Mouse (Mus musculus) midbrain, embryonic 13.5 days (tissue): ENCODE measurements around the gene Knl1. TPM values are rescaled to one million over a fixed set of nuclear protein-coding genes. Genes with fewer than 3 reads are reported as not detected.

Experiments
- ATAC-seq: fragments of 200-750 bp; cut with Nextera tagmentation; 2 replicates; pipeline ENCODE4 v1.8.0; 2017; ENCODE audit warnings: mild to moderate bottlenecking, moderate TSS enrichment, moderate library complexity
- H3K27ac ChIP-seq: fragments of 300-500 bp; sonication (generic); 2 replicates; pipeline ENCODE4 v1.5.1; 2015; ENCODE audit warnings: inconsistent platforms, mild to moderate bottlenecking, moderate library complexity
- H3K27me3 ChIP-seq: fragments of 300-500 bp; sonication (generic); 2 replicates; pipeline ENCODE4 v1.6.1; 2015; ENCODE audit warnings: mild to moderate bottlenecking, inconsistent platforms
- H3K36me3 ChIP-seq: fragments of 300-500 bp; sonication (generic); 2 replicates; pipeline ENCODE4 v1.6.1; 2015; ENCODE audit warnings: mild to moderate bottlenecking, inconsistent platforms
- H3K4me1 ChIP-seq: fragments of 300-500 bp; sonication (generic); replicated peaks from 2 replicates; pipeline ENCODE4 v1.6.1; 2015; ENCODE audit warnings: inconsistent platforms
- H3K4me2 ChIP-seq: fragments of 300-500 bp; sonication (generic); replicated peaks from 2 replicates; pipeline ENCODE4 v1.6.1; 2015; ENCODE audit warnings: moderate library complexity, mild to moderate bottlenecking, inconsistent platforms
- H3K4me3 ChIP-seq: fragments of 300-500 bp; sonication (generic); replicated peaks from 2 replicates; pipeline ENCODE4 v1.5.1; 2015; ENCODE audit warnings: mild to moderate bottlenecking, inconsistent platforms
- H3K9ac ChIP-seq: fragments of 300-500 bp; sonication (generic); replicated peaks from 2 replicates; pipeline ENCODE4 v1.6.1; 2015; ENCODE audit warnings: mild to moderate bottlenecking, inconsistent platforms
- H3K9me3 ChIP-seq: fragments of 300-500 bp; sonication (generic); 2 replicates; pipeline ENCODE4 v1.6.1; 2016; ENCODE audit warnings: mild to moderate bottlenecking, inconsistent platforms
- WGBS: fragments of 180-500 bp; shearing (Covaris S2); methylation state at CpG from one replicate; pipeline ENCODE4 v1.1.7; 2015; 5-methylcytosine and 5-hydroxymethylcytosine counted together
- polyA plus RNA-seq: library from polyadenylated mRNA; unstranded; fragments of >200 nt; fragmentation: Nextera tagmentation; extraction: Ambion mirVana; gene quantifications from 2 replicates; pipeline ENCODE4 v1.2.1, GENCODE M21; 2015

The Knl1 gene
- polyA plus RNA-seq, 1 experiment from 2014 or later = 26.6 TPM

DNA sequence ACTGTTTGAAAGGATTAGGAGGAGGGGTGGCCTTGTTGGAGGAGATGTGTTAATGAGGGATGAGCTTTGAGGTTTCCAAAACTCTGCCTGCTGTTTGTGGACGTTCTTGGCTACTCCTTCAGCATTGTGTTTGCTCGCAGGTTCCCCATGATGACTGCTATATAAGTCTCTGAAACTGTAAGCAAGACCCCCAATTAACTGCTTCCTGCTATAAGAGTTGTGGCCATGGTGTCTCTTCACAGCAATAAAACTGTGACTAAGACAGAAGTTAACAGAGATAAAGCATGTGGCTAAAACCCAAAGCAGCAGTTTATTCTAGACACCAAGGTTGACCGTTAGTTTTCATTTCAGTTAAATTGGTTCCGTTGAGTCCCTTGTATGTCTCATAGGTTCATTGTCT, 930 bp downstream of the Knl1 start:
- Histone ChIP-seq H3K27ac (no peak overlapping the region), H3K9ac (peak overlapping the region; percentile 59)
- 20% methylated on average over 4 of the region's 4 CpGs for WGBS

GRCm38 (mm10) chr2:119050132-119050650, 3.3 kb downstream of the Knl1 start:
- WGBS = 94% methylated on average over 4 of the region's 4 CpGs
- no peak overlapping the region for H3K4me2 ChIP-seq
- H3K4me3 ChIP-seq = no peak overlapping the region
- ATAC-seq = no peak
- H3K27me3 ChIP-seq = no peaks in the 10 kb centered on the region
- no peak overlapping the region for H3K27ac ChIP-seq
- no peaks in the 10 kb centered on the region for H3K36me3 ChIP-seq
- H3K9ac ChIP-seq = no peak overlapping the region
- no peaks in the 10 kb centered on the region for H3K9me3 ChIP-seq
- H3K4me1 ChIP-seq = peaks cover 13% of the 10 kb centered on the region

More for the DNA sequence above, 930 bp downstream of the Knl1 start:
- no peaks in the 10 kb centered on the region for H3K9me3 ChIP-seq
- peaks cover 13% of the 10 kb centered on the region for H3K4me1 ChIP-seq
- no peaks in the 10 kb centered on the region for H3K36me3 ChIP-seq
- ATAC-seq = no peak
- H3K4me3 ChIP-seq = peak overlapping the region; percentile 64
- H3K27me3 ChIP-seq = no peaks in the 10 kb centered on the region
- peak overlapping the region; percentile 65 for H3K4me2 ChIP-seq

- WGBS = 98% methylated on average over 2 of the region's 2 CpGs
- ATAC-seq = no peak
- Histone ChIP-seq H3K4me1 (no peaks in the 10 kb centered on the region), H3K36me3 (0 out of 2 replicates have a peak, but pooled peaks cover 3% of the 10 kb centered on the region), H3K27ac (no peak overlapping the region), H3K4me2 (no peak overlapping the region), H3K27me3 (no peaks in the 10 kb centered on the region), H3K9me3 (no peaks in the 10 kb centered on the region), H3K4me3 (no peak overlapping the region), H3K9ac (no peak overlapping the region)
Observed at GRCm38 (mm10) chr2:119060139-119060538, 13.2 kb downstream of the Knl1 start.

DNA sequence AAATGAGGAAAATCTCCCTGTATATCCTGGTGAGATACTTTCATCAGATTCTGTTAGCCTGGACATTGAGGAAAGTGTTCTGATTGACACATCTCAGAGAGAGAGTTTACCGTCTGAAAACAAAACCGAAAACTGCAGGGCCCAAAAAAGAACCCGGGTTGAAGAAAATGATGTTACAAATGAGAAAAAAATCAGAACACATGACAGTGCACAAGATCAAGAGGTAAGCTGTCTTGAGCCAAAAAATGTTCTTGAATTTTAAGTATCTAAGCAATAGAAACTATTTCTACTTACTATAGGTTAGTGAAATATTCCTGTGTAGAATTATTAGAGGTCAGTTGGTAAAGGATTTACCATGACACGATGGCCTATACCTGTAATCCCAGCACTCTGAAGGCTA, 25.5 kb downstream of the Knl1 start:
- WGBS = 92% methylated on average over 4 of the region's 4 CpGs
- no peak for ATAC-seq
- H3K4me2 ChIP-seq = no peak overlapping the region

DNA sequence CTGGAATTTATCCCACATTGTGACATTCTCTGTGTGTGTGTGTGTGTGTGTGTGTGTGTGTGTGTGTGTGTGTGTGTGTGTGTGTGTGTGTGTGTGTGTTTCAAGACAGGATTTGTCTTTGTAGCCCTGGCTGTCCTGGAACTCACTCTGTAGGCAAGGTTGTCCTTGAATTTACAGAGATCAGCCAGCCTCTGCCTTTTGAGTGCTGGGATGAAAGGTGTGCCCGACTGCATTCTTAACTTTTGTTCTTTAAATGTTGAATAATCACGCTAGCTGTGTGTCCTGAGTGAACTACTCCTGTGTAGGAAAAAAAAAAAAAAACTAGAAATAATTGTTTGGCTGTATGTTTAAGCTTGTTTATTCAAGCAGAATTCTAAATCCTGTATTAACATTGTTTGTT, 39.2 kb downstream of the Knl1 start:
- Histone ChIP-seq H3K4me2 (no peak overlapping the region), H3K4me1 (no peaks in the 10 kb centered on the region), H3K9me3 (no peaks in the 10 kb centered on the region), H3K27me3 (no peaks in the 10 kb centered on the region), H3K27ac (no peak overlapping the region), H3K9ac (no peak overlapping the region), H3K36me3 (peaks cover 7% of the 10 kb centered on the region; the same call in 1 of the 2 replicates), H3K4me3 (no peak overlapping the region)
- 91% methylated on average over 2 of the region's 2 CpGs for WGBS
- ATAC-seq = no peak

More for the DNA sequence above, 25.5 kb downstream of the Knl1 start:
- Histone ChIP-seq H3K27ac (no peak overlapping the region), H3K9ac (no peak overlapping the region), H3K36me3 (peaks cover 8% of the 10 kb centered on the region), H3K4me1 (no peaks in the 10 kb centered on the region), H3K9me3 (no peaks in the 10 kb centered on the region), H3K4me3 (no peak overlapping the region), H3K27me3 (no peaks in the 10 kb centered on the region)

DNA sequence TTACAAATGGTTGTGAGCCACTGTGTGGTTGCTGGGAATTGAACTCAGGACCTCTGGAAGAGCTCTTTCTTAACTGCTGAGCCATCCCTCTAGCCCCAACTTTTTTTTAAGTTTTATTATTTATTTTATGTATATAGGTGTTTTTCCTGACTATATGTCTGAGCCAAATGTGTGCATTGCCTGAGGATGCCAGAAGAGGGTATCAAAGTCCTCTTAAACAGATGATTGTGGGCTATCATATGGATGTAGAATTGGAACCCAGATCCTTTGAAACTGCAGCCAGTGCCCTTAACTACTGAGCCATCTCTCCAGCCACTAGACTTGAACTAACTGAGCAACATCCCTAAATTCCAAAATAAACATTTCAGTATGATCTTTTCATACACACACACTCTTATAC, 54.6 kb downstream of the Knl1 start:
- H3K4me3 ChIP-seq = no peak overlapping the region
- H3K4me1 ChIP-seq = no peaks in the 10 kb centered on the region

DNA sequence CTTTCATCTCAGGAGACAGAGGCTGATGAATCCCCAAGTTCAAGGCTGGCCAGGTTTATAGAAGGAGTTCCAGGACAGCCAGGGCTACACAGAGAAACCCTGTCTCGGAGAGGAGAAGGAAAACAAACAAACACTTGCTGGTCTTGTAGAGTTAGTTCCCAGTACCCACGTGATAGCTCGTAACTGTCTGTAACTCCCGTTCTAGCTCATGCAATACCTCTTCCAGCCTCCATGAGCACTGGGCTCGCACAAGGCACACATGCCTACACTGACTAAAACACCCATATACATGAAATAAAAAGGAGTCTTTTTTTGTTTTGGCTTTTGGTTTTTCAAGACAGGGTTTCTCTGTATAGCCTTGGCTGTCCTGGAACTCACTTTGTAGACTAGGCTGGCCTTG, 59.7 kb downstream of the Knl1 start:
- ATAC-seq = no peak
- no peak overlapping the region for H3K27ac ChIP-seq
- no peaks in the 10 kb centered on the region for H3K9me3 ChIP-seq
- 81% methylated on average over 5 of the region's 5 CpGs for WGBS
- H3K4me2 ChIP-seq = no peak overlapping the region
- H3K27me3 ChIP-seq = no peaks in the 10 kb centered on the region
- H3K9ac ChIP-seq = no peak overlapping the region
- peaks cover 25% of the 10 kb centered on the region for H3K36me3 ChIP-seq
- no peak overlapping the region for H3K4me3 ChIP-seq
- peaks cover 2% of the 10 kb centered on the region; the same call in 1 of the 2 replicates for H3K4me1 ChIP-seq

More for the DNA sequence above, 54.6 kb downstream of the Knl1 start:
- no peak for ATAC-seq
- Histone ChIP-seq H3K27ac (no peak overlapping the region), H3K4me2 (no peak overlapping the region), H3K9ac (no peak overlapping the region), H3K9me3 (no peaks in the 10 kb centered on the region), H3K27me3 (no peaks in the 10 kb centered on the region), H3K36me3 (peaks cover 27% of the 10 kb centered on the region)

DNA sequence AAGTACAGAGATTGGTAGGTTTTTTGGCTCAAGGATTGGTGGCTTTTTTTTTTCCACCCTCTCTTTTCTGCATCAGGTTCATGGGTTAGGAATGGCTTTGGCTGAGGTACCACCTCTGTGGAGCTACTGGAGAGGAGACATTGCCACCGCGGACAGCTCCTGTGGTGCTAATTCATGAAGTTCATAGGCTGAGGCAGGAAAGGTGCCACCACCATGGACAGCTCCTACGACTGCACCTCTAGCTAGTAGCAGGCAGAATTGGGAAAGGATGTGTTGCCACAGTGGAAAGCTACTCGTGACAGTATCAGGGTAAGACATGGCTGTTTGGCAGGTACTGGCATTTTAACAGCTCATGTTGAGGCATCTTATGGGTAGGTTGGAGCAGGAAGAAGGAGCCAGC, 61.6 kb downstream of the Knl1 start:
- Histone ChIP-seq H3K9me3 (no peaks in the 10 kb centered on the region), H3K4me3 (no peak overlapping the region), H3K36me3 (0 out of 2 replicates have a peak, but pooled peaks cover 10% of the 10 kb centered on the region), H3K4me1 (peaks cover 12% of the 10 kb centered on the region), H3K4me2 (no peak overlapping the region), H3K9ac (no peak overlapping the region), H3K27ac (no peak overlapping the region), H3K27me3 (no peaks in the 10 kb centered on the region)
- 71% methylated on average over 4 of the region's 4 CpGs for WGBS
- no peak for ATAC-seq

- WGBS = 92% methylated on average over 3 of the region's 3 CpGs
- H3K9ac ChIP-seq = no peak overlapping the region
- no peaks in the 10 kb centered on the region for H3K27me3 ChIP-seq
- H3K36me3 ChIP-seq = 0 out of 2 replicates have a peak, but pooled peaks cover 6% of the 10 kb centered on the region
- no peak for ATAC-seq
- H3K4me3 ChIP-seq = no peak overlapping the region
- H3K27ac ChIP-seq = no peak overlapping the region
- no peak overlapping the region for H3K4me2 ChIP-seq
- H3K9me3 ChIP-seq = no peaks in the 10 kb centered on the region
- peaks cover 20% of the 10 kb centered on the region for H3K4me1 ChIP-seq
Observed at GRCm38 (mm10) chr2:119111060-119111459, 64.1 kb downstream of the Knl1 start.

GRCm38 (mm10) chr2:119112438-119113112, 65.7 kb downstream of the Knl1 start, which contains the start of gene Rad51:
TSS of gene Rad51 (plus strand) at chr2:119112793.
- H3K9ac ChIP-seq = peak within 1 kb of the TSS; percentile 69
- H3K36me3 ChIP-seq = 0 out of 2 replicates have a peak, but pooled peaks cover 13% of the 10 kb centered on the region
- no peaks in the 10 kb centered on the region for H3K9me3 ChIP-seq
- H3K27me3 ChIP-seq = no peaks in the 10 kb centered on the region
- peaks cover 20% of the 10 kb centered on the region for H3K4me1 ChIP-seq
- H3K27ac ChIP-seq = peak within 1 kb of the TSS; percentile 81
- H3K4me3 ChIP-seq = peak within 1 kb of the TSS; percentile 65
- H3K4me2 ChIP-seq = peak within 1 kb of the TSS; percentile 97
- peak; percentile 95 for ATAC-seq
- WGBS = under 1% methylated on average over 51 of the region's 51 CpGs

- Histone ChIP-seq H3K27ac (no peak overlapping the region), H3K27me3 (no peaks in the 10 kb centered on the region), H3K4me2 (peak overlapping the region; percentile 97), H3K9me3 (no peaks in the 10 kb centered on the region), H3K36me3 (0 out of 2 replicates have a peak, but pooled peaks cover 13% of the 10 kb centered on the region), H3K4me1 (peaks cover 20% of the 10 kb centered on the region), H3K9ac (peak overlapping the region; percentile 69), H3K4me3 (peak overlapping the region; percentile 65)
- 15% methylated on average over 20 of the region's 20 CpGs for WGBS
- ATAC-seq = peak; percentile 29; the same call in 1 of the 2 replicates
Observed at GRCm38 (mm10) chr2:119113121-119113925, 66.4 kb downstream of the Knl1 start.

DNA sequence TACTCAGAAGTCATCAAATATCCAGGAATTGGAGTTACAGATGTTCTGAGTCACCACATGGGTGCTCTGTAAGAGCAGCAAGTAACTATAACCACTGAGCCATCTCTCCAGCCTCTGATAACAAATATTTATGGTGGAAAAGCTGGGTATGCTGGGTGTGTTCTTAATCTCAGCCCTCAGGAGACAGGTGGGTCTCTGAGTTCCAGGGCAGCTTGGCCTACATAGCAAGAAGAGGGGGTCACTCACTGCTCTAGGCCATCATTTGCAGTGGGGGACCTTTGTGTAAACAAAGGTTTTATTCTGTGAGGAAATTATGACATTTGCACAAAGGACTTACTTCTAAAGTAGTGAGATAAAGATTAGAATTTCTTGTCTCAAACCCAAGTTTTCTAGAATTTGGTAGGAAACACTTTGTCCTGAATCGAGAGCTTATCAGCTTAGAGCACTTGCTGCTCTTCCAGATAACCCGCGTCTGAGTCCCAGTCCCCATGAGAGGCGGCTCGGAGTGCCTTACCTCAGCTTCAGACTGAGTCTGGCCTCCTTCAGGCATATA, 89.5 kb downstream of the Knl1 start:
- WGBS = 91% methylated on average over 5 of the region's 5 CpGs

More for the DNA sequence above, 89.5 kb downstream of the Knl1 start:
- peaks cover 70% of the 10 kb centered on the region for H3K36me3 ChIP-seq
- H3K4me2 ChIP-seq = no peak overlapping the region
- no peaks in the 10 kb centered on the region for H3K9me3 ChIP-seq
- no peaks in the 10 kb centered on the region for H3K4me1 ChIP-seq
- H3K4me3 ChIP-seq = no peak overlapping the region
- no peaks in the 10 kb centered on the region for H3K27me3 ChIP-seq
- ATAC-seq = no peak
- no peak overlapping the region for H3K27ac ChIP-seq
- H3K9ac ChIP-seq = no peak overlapping the region
